Mouse (Mus musculus) B cell, adult 2 months (primary cell): ENCODE measurements around the gene Ptger1.

ENCODE experiments used
- DNase-seq, 2 experiments: peaks; one replicate each; pipeline ENCODE4 v3.0.0; 2022

Ptger1 gene

GRCm38 (mm10) chr8:83697374-83698220 is 31.1 kb downstream of the Ptger1 start:
- no peak for DNase-seq

- peak; percentile 80 to 86 for DNase-seq
Observed at GRCm38 (mm10) chr8:83698291-83698660, 31.8 kb downstream of the Ptger1 start.

GRCm38 (mm10) chr8:83698661-83699453 is 32.4 kb downstream of the Ptger1 start, which contains the start of gene Pkn1:
Pkn1 (minus strand) TSS chr8:83699179.
- peak; percentile 63 to 73 for DNase-seq

GRCm38 (mm10) chr8:83699566-83699965 is 33.1 kb downstream of the Ptger1 start:
- peak; percentile 52 to 57 for DNase-seq

- DNase-seq, result no peak
Observed at GRCm38 (mm10) chr8:83700423-83701085, 34.1 kb downstream of the Ptger1 start.

GRCm38 (mm10) chr8:83703426-83703825 is 36.9 kb downstream of the Ptger1 start:
- no peak for DNase-seq

- DNase-seq, result no peak
Observed at GRCm38 (mm10) chr8:83706411-83706810, 39.9 kb downstream of the Ptger1 start.

- DNase-seq, result no peak
Observed at GRCm38 (mm10) chr8:83707554-83707953, 41.1 kb downstream of the Ptger1 start.

GRCm38 (mm10) chr8:83714676-83715030 is 48.2 kb downstream of the Ptger1 start:
- DNase-seq, result no peak

- DNase-seq, result peak; percentile 97 to 98
Observed at GRCm38 (mm10) chr8:83715031-83715690, 48.7 kb downstream of the Ptger1 start, which contains the start of gene Ddx39. Ddx39 (plus strand) TSS chr8:83715177.

- no peak for DNase-seq
Observed at GRCm38 (mm10) chr8:83715771-83716170, 49.3 kb downstream of the Ptger1 start.

GRCm38 (mm10) chr8:83716563-83716962 is 50.1 kb downstream of the Ptger1 start:
- no peak for DNase-seq

- DNase-seq, result peak; percentile 17 to 18
Observed at GRCm38 (mm10) chr8:83719048-83719447, 52.6 kb downstream of the Ptger1 start.

- DNase-seq, result peak; percentile 15 to 22
Observed at GRCm38 (mm10) chr8:83719693-83720092, 53.2 kb downstream of the Ptger1 start.

- DNase-seq, result peak; percentile 58 to 59
Observed at GRCm38 (mm10) chr8:83721405-83722025, 55.0 kb downstream of the Ptger1 start.
